23 mouse cellular contexts compared by ENCODE assay signal in the genomic region with DNA sequence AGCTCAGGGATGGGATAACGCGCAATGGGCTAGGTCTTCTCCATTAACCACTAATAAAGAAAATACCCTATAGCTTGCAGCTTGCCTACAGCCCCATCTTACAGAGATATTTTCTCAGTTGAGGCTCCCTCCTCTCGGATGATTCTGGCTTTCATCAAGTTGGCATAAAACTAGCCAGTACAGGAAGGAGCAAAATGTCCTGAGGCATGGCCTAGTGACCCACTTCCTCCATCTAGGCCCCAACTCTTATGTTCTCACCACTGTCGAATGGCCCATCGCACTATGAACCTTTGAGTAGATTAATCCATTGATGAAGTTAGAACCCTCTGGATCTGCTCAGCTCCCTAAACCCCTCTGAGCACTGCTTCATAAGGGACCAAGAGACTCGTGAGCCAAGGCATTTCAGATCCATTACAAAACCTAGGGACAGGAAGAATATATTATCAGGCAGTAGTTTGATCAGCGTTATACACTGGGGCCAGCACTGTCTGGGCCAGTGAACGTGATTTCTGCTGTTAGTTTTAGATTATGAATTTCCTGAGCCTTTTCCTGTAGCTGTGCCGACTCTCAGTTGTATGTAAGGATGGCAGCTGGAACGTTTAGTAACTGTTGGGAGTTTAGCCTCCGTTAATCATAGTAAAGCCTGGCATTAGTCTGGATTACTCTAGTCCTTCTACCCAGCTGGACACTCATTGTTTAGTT.
"Had no signal": no experiment of that assay in that cellular context is flagged by ENCODE, and none has a peak within 500 bp of the region (broad histone marks: within the 10 kb centered on the region; RNA-seq: fewer than 3 reads in every experiment).

No protein-coding gene starts in this region.

- DNase-seq: kidney, postnatal 25 days; layer of hippocampus, adult 9-11 months; liver; lung, adult 18-20 months; lung, postnatal 10 days; lung, postnatal 36 days; right cerebral cortex, postnatal 25 days; spleen, adult 18-20 months; thymus, postnatal 36 days had no signal

- H3K27me3 ChIP-seq: limb, embryonic 13.5 days; liver, embryonic 12.5 days; liver, embryonic 15.5 days; lung, embryonic 15.5 days; megakaryocyte, embryonic 14.5 days; midbrain, embryonic 13.5 days; neural tube, embryonic 13.5 days; stomach, embryonic 15.5 days had no signal

- H3K9me3 ChIP-seq: limb, embryonic 10.5 days; limb, embryonic 13.5 days; liver, embryonic 12.5 days; liver, embryonic 15.5 days; lung, embryonic 15.5 days; megakaryocyte, embryonic 14.5 days; midbrain, embryonic 10.5 days; midbrain, embryonic 13.5 days; neural tube, embryonic 13.5 days; stomach, embryonic 15.5 days had no signal

- ATAC-seq: liver, embryonic 12.5 days; midbrain, embryonic 13.5 days; midbrain, embryonic 16.5 days had no signal

- H3K4me2 ChIP-seq: limb, embryonic 13.5 days; liver, embryonic 12.5 days; liver, embryonic 15.5 days; lung, embryonic 15.5 days; midbrain, embryonic 13.5 days; neural tube, embryonic 13.5 days; stomach, embryonic 15.5 days had no signal

- H3K36me3 ChIP-seq: limb, embryonic 10.5 days; limb, embryonic 13.5 days; liver, embryonic 12.5 days; liver, embryonic 15.5 days; lung, embryonic 15.5 days; midbrain, embryonic 10.5 days; midbrain, embryonic 13.5 days; neural tube, embryonic 13.5 days; stomach, embryonic 15.5 days had no signal

- H3K27ac ChIP-seq: kidney, postnatal 0 days; layer of hippocampus, adult 2 months; limb, embryonic 10.5 days; limb, embryonic 13.5 days; liver, embryonic 12.5 days; liver, embryonic 15.5 days; lung, embryonic 15.5 days; midbrain, embryonic 10.5 days; midbrain, embryonic 13.5 days; neural tube, embryonic 13.5 days; stomach, embryonic 15.5 days had no signal

- H3K4me1 ChIP-seq: liver, embryonic 12.5 days; liver, embryonic 15.5 days; lung, embryonic 15.5 days; megakaryocyte, embryonic 14.5 days; neural tube, embryonic 13.5 days; stomach, embryonic 15.5 days had no signal

- H3K4me3 ChIP-seq: layer of hippocampus, adult 2 months; limb, embryonic 10.5 days; limb, embryonic 13.5 days; liver, embryonic 12.5 days; liver, embryonic 15.5 days; lung, embryonic 15.5 days; megakaryocyte, embryonic 14.5 days; midbrain, embryonic 10.5 days; midbrain, embryonic 13.5 days; myocyte; neural tube, embryonic 13.5 days; stomach, embryonic 15.5 days had no signal

- H3K9ac ChIP-seq: limb, embryonic 13.5 days; liver, embryonic 12.5 days; liver, embryonic 15.5 days; lung, embryonic 15.5 days; midbrain, embryonic 13.5 days; neural tube, embryonic 13.5 days; stomach, embryonic 15.5 days had no signal
